Mouse (Mus musculus) limb, embryonic 14.5 days (tissue): Measurements from ENCODE around the gene Pipox. TPM values are rescaled to one million over a fixed set of nuclear protein-coding genes. Genes with fewer than 3 reads are reported as not detected.
A peak's percentile ranks its signal among the peaks of the same experiment; 100 is the strongest.

Experiments used
- ATAC-seq: fragments of 200-750 bp; cut with Nextera tagmentation; 2 replicates; pipeline ENCODE4 v1.8.0; 2017; ENCODE audit warnings: low read depth, moderate number of reproducible peaks, moderate TSS enrichment; ENCODE audit not compliant: low FRiP score
- DNase-seq: peaks from one replicate; pipeline ENCODE4 v3.0.0-alpha.2; 2015; ENCODE audit warnings: low spot score
- H3K27ac ChIP-seq: fragments of 300-500 bp; sonication (generic); replicated peaks from 2 replicates; pipeline ENCODE4 v1.5.1; 2014; ENCODE audit warnings: low read depth, mild to moderate bottlenecking, low read length, moderate library complexity, mixed read lengths
- H3K27me3 ChIP-seq: fragments of 300-500 bp; sonication (generic); 2 replicates; pipeline ENCODE4 v1.6.1; 2014; ENCODE audit warnings: low read length, mixed read lengths; ENCODE audit not compliant: control insufficient read depth, insufficient read depth
- H3K36me3 ChIP-seq: fragments of 300-500 bp; sonication (generic); 2 replicates; pipeline ENCODE4 v1.6.1; 2014; ENCODE audit warnings: mild to moderate bottlenecking, low read length, moderate library complexity, mixed read lengths; ENCODE audit not compliant: control insufficient read depth, insufficient read depth
- H3K4me1 ChIP-seq: fragments of 300-500 bp; sonication (generic); 2 replicates; pipeline ENCODE4 v1.6.1; 2014; ENCODE audit warnings: antibody characterized with exemption, low read length, mixed read lengths; ENCODE audit not compliant: control insufficient read depth, insufficient read depth
- H3K4me2 ChIP-seq: fragments of 300-500 bp; sonication (generic); replicated peaks from 2 replicates; pipeline ENCODE4 v1.6.1; 2014; ENCODE audit warnings: low read depth, mild to moderate bottlenecking, low read length, moderate library complexity; ENCODE audit not compliant: severe bottlenecking
- H3K4me3 ChIP-seq: fragments of 300-500 bp; sonication (generic); replicated peaks from 2 replicates; pipeline ENCODE4 v1.5.1; 2014; ENCODE audit warnings: low read length
- H3K9ac ChIP-seq: fragments of 300-500 bp; sonication (generic); 2 replicates; pipeline ENCODE4 v1.6.1; 2014; ENCODE audit warnings: mild to moderate bottlenecking, low read depth, low read length, moderate library complexity; ENCODE audit not compliant: severe bottlenecking
- H3K9me3 ChIP-seq: fragments of 300-500 bp; sonication (generic); 2 replicates; pipeline ENCODE4 v1.6.1; 2016; ENCODE audit warnings: low read length; ENCODE audit not compliant: control insufficient read depth
- POLR2A ChIP-seq: fragments of 200-500 bp; IDR thresholded peaks from 2 replicates; pipeline ENCODE4 v1.8.0; 2012; ENCODE audit warnings: inconsistent platforms, mild to moderate bottlenecking, moderate library complexity, borderline replicate concordance; ENCODE audit not compliant: insufficient read depth, insufficient read length; ENCODE audit errors: extremely low read depth
- WGBS: fragments of 180-500 bp; shearing (Covaris S2); extraction: QIAGEN DNeasy Blood & Tissue Kit; methylation state at CpG from one replicate; pipeline ENCODE4 v1.1.7; 2014; 5-methylcytosine and 5-hydroxymethylcytosine counted together
- polyA plus RNA-seq, 2 experiments: library from polyadenylated mRNA; depleted of rRNA in 1 of 2; stranded (reverse) in 1 of 2; unstranded in 1 of 2; fragments of >200 nt; fragmentation: Nextera tagmentation in 1 of 2; extraction: Ambion mirVana in 1 of 2; gene quantifications; 2 replicates each; pipeline versions ENCODE4 v1.2.1 to v1.2.3; 2012 to 2014

The Pipox gene
- 1.1 and 1.3 TPM in 2 replicates for polyA plus RNA-seq (2012; rRNA removed)
- polyA plus RNA-seq (2014; fragmentation: Nextera tagmentation; extraction: Ambion mirVana), result 0.94 and 1.1 TPM in 2 replicates

- Histone ChIP-seq H3K27ac (0 out of 2 replicates have a peak within 1 kb of the TSS, but pooled peaks have one; percentile 22), H3K27me3 (peaks cover 23% of the 10 kb centered on the region; the same call in 1 of the 2 replicates), H3K9ac (no peak within 1 kb of the TSS), H3K4me2 (0 out of 2 replicates have a peak within 1 kb of the TSS, but pooled peaks have one; percentile 11), H3K4me3 (no peak within 1 kb of the TSS), H3K36me3 (no peaks in the 10 kb centered on the region), H3K9me3 (no peaks in the 10 kb centered on the region), H3K4me1 (peaks cover 13% of the 10 kb centered on the region)
- DNase-seq (peak; percentile 74), ATAC-seq (peak; percentile 65)
- no peak for TF ChIP-seq POLR2A
- 15% methylated on average over 11 of the region's 11 CpGs for WGBS
Measured at GRCm38 (mm10) chr11:77893787-77894718, at the start of gene Pipox. Gene Pipox (minus strand): TSS chr11:77894096.

GRCm38 (mm10) chr11:77942230-77942629 lies 48.3 kb upstream of the Pipox start:
- Histone ChIP-seq H3K9me3 (no peaks in the 10 kb centered on the region), H3K4me3 (no peak overlapping the region), H3K36me3 (no peaks in the 10 kb centered on the region), H3K4me2 (no peak overlapping the region), H3K4me1 (no peaks in the 10 kb centered on the region; the same call in 1 of the 2 replicates), H3K9ac (no peak overlapping the region), H3K27ac (no peak overlapping the region), H3K27me3 (peaks cover 9% of the 10 kb centered on the region; the same call in 1 of the 2 replicates)
- no peak for TF ChIP-seq POLR2A
- DNase-seq (no peak), ATAC-seq (no peak)
- 5% methylated on average over 5 of the region's 5 CpGs for WGBS

- H3K36me3 ChIP-seq, result no peaks in the 10 kb centered on the region
- WGBS, result 23% methylated on average over 4 of the region's 4 CpGs
- ATAC-seq (no peak), DNase-seq (no peak)
- H3K4me1 ChIP-seq, result no peaks in the 10 kb centered on the region; the same call in 1 of the 2 replicates
- peaks cover 45% of the 10 kb centered on the region for H3K27me3 ChIP-seq
- H3K27ac ChIP-seq, result no peak overlapping the region
- H3K4me2 ChIP-seq, result no peak overlapping the region
- H3K9ac ChIP-seq, result no peak overlapping the region
- no peak for TF ChIP-seq POLR2A
- no peak overlapping the region for H3K4me3 ChIP-seq
- no peaks in the 10 kb centered on the region for H3K9me3 ChIP-seq
Measured at GRCm38 (mm10) chr11:77937649-77938410, 43.9 kb upstream of the Pipox start.

GRCm38 (mm10) chr11:77936846-77937245 lies 43.0 kb upstream of the Pipox start:
- H3K27me3 ChIP-seq, result peaks cover 55% of the 10 kb centered on the region
- no peak overlapping the region for H3K9ac ChIP-seq
- no peaks in the 10 kb centered on the region for H3K9me3 ChIP-seq
- no peaks in the 10 kb centered on the region for H3K36me3 ChIP-seq
- ATAC-seq (no peak), DNase-seq (no peak)
- H3K27ac ChIP-seq, result no peak overlapping the region
- no peaks in the 10 kb centered on the region; the same call in 1 of the 2 replicates for H3K4me1 ChIP-seq
- TF ChIP-seq POLR2A, result no peak
- WGBS, result 11% methylated on average over 8 of the region's 8 CpGs
- no peak overlapping the region for H3K4me3 ChIP-seq
- H3K4me2 ChIP-seq, result no peak overlapping the region
